Mouse (Mus musculus) liver, adult 2 months (tissue): Measurements from ENCODE around the gene Srsf1. TPM values are rescaled to one million over a fixed set of nuclear protein-coding genes. Genes with fewer than 3 reads are reported as not detected.

Experiments
- DNase-seq: peaks from one replicate; pipeline ENCODE4 v3.0.0-alpha.2; 2011; ENCODE audit warnings: low read depth, low spot score; ENCODE audit errors: extremely low read depth
- H3K27ac ChIP-seq: fragments of 200-500 bp; replicated peaks from 2 replicates; pipeline ENCODE4 v1.5.1; 2012; ENCODE audit warnings: low read depth, mild to moderate bottlenecking, control low read depth, inconsistent platforms, low read length; ENCODE audit not compliant: insufficient read depth
- H3K27me3 ChIP-seq: fragments of 200-500 bp; 2 replicates; pipeline ENCODE4 v1.6.1; 2012; ENCODE audit warnings: mild to moderate bottlenecking, moderate library complexity, low read length, inconsistent platforms; ENCODE audit not compliant: control insufficient read depth, insufficient read depth
- H3K36me3 ChIP-seq: fragments of 200-500 bp; 2 replicates; pipeline ENCODE4 v1.6.1; 2012; ENCODE audit warnings: low read length, inconsistent platforms; ENCODE audit not compliant: control insufficient read depth, insufficient read depth
- H3K4me1 ChIP-seq: fragments of 200-500 bp; 2 replicates; pipeline ENCODE4 v1.6.1; 2011; ENCODE audit warnings: low read length; ENCODE audit not compliant: control insufficient read depth, insufficient read depth
- H3K4me3 ChIP-seq: fragments of 200-500 bp; 2 replicates; pipeline ENCODE4 v1.5.1; 2011; ENCODE audit warnings: low read depth, mild to moderate bottlenecking, control low read depth, low read length, moderate library complexity; ENCODE audit not compliant: insufficient read depth
- H3K79me2 ChIP-seq: fragments of 200-500 bp; 2 replicates; pipeline ENCODE4 v1.6.1; 2012; ENCODE audit warnings: inconsistent platforms, mild to moderate bottlenecking, low read length, moderate library complexity; ENCODE audit not compliant: control insufficient read depth, insufficient read depth
- H3K9ac ChIP-seq: fragments of 200-500 bp; 2 replicates; pipeline ENCODE4 v1.6.1; 2012; ENCODE audit warnings: low read depth, mild to moderate bottlenecking, control low read depth, inconsistent platforms, low read length
- CTCF ChIP-seq: fragments of 200-500 bp; IDR thresholded peaks from 2 replicates; pipeline ENCODE4 v1.5.1; 2011; ENCODE audit warnings: low read depth, low read length, control low read depth
- POLR2A ChIP-seq: fragments of 200-500 bp; IDR thresholded peaks from 2 replicates; pipeline ENCODE4 v1.6.1; 2011; ENCODE audit warnings: low read length, control low read depth; ENCODE audit not compliant: insufficient read depth; ENCODE audit errors: extremely low read depth
- WGBS: fragments of 180-500 bp; shearing (Covaris S2); methylation state at CpG from one replicate; pipeline ENCODE4 v1.1.7; 2018; 5-methylcytosine and 5-hydroxymethylcytosine counted together
- polyA plus RNA-seq: library from polyadenylated mRNA; depleted of rRNA; stranded (reverse); fragments of >200 nt; gene quantifications from 2 replicates; pipeline ENCODE4 v1.2.3, GENCODE M21; 2012
- total RNA-seq: library from RNA; depleted of rRNA; stranded (reverse); fragments of >200 nt; gene quantifications from 2 replicates; pipeline ENCODE4 v1.2.3, GENCODE M21; 2014

Gene Srsf1
- total and polyA plus RNA-seq, 2 experiments = 44.1 to 84.0 TPM

- H3K79me2 ChIP-seq = no peaks in the 10 kb centered on the region
- no peak overlapping the region for H3K27ac ChIP-seq
- peak; percentile 80 for DNase-seq
- no peak overlapping the region for H3K4me3 ChIP-seq
- no peaks in the 10 kb centered on the region for H3K27me3 ChIP-seq
- H3K36me3 ChIP-seq = no peaks in the 10 kb centered on the region
- H3K9ac ChIP-seq = no peak overlapping the region
- 30% methylated on average over 2 of the region's 2 CpGs for WGBS
- TF ChIP-seq POLR2A (no peak), CTCF (peak; percentile 18; the same call in 1 of the 2 replicates)
- H3K4me1 ChIP-seq = peaks cover 2% of the 10 kb centered on the region
These were observed 14.9 kb downstream of the Srsf1 start for GRCm38 (mm10) chr11:88061892-88062625.

- Histone ChIP-seq H3K4me1 (peaks cover 2% of the 10 kb centered on the region), H3K27me3 (no peaks in the 10 kb centered on the region), H3K36me3 (no peaks in the 10 kb centered on the region), H3K27ac (no peak overlapping the region), H3K79me2 (peaks cover 10% of the 10 kb centered on the region), H3K9ac (no peak overlapping the region), H3K4me3 (no peak overlapping the region)
- no peak for DNase-seq
- TF ChIP-seq POLR2A = no peak
- no peak for TF ChIP-seq CTCF
These were observed 18.6 kb downstream of the Srsf1 start for GRCm38 (mm10) chr11:88065732-88066131.

GRCm38 (mm10) chr11:88067191-88067585 is 20.0 kb downstream of the Srsf1 start:
- peak; percentile 24 for DNase-seq
- WGBS = 1% methylated on average over 8 of the region's 8 CpGs
- H3K27ac ChIP-seq = peak overlapping the region; percentile 43; the same call in 1 of the 2 replicates

DNA sequence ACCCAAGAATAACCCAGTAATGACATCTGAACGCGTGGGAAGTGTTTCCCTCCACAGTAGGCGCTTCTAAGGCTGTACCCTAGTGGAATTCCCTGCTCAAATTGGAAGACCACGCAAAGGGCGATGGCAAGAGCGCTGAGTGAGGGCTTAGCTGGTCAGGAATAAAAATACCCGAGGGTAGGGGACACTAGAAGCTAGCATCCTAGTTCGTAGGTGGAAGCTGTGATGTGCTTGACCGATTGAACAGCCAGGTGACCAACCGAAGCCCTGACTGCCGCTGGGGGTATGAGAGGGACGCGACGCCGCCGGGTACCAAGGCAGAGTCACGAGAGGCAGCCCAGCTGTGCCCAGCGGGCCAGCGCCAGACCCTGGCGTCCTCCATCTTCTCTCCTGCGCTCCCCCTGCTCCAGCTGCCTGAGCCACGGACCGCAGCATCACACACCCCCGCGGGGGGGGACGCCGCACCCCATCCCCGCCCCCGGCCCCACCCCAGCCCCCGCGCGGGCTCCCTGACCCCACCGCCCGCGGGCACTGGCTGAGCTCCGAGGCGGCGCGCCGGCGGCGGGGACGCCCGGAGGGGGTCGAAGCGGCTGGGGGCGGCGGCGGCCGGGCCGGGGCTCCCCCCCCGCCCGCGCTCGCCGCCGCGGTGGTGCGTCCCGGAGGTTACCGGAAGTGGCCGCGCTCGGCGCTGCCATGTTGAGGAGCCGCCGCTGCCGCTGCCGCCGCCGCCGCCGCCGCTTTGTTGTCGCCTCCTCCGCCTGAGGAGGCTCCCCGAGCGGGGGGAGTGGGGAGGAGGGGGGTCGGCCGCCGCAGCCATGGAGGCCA is 20.6 kb downstream of the Srsf1 start, which contains the start of gene Vezf1:
Vezf1 (plus strand) TSS at position 694 of the 825 bp plus-strand sequence.
- DNase-seq = peak; percentile 42
- no peak for TF ChIP-seq CTCF
- TF ChIP-seq POLR2A = peak; percentile 53; the same call in 1 of the 2 replicates
- WGBS = under 1% methylated on average over 46 of the region's 81 CpGs
- Histone ChIP-seq H3K79me2 (peaks cover 17% of the 10 kb centered on the region), H3K9ac (peak within 1 kb of the TSS; percentile 92), H3K4me3 (peak within 1 kb of the TSS; percentile 90), H3K27ac (peak within 1 kb of the TSS; percentile 78), H3K27me3 (no peaks in the 10 kb centered on the region), H3K4me1 (peaks cover 2% of the 10 kb centered on the region; the same call in 1 of the 2 replicates), H3K36me3 (no peaks in the 10 kb centered on the region)

More at GRCm38 (mm10) chr11:88067191-88067585, 20.0 kb downstream of the Srsf1 start:
- Histone ChIP-seq H3K9ac (no peak overlapping the region), H3K36me3 (no peaks in the 10 kb centered on the region), H3K79me2 (peaks cover 17% of the 10 kb centered on the region), H3K4me3 (peak overlapping the region; percentile 90; the same call in 1 of the 2 replicates), H3K4me1 (peaks cover 2% of the 10 kb centered on the region; the same call in 1 of the 2 replicates), H3K27me3 (no peaks in the 10 kb centered on the region)
- TF ChIP-seq POLR2A (no peak), CTCF (no peak)

GRCm38 (mm10) chr11:88068411-88069245 is 21.5 kb downstream of the Srsf1 start:
- DNase-seq = peak; percentile 21
- H3K27ac ChIP-seq = peak overlapping the region; percentile 78
- no peaks in the 10 kb centered on the region for H3K27me3 ChIP-seq
- H3K9ac ChIP-seq = peak overlapping the region; percentile 92
- H3K4me3 ChIP-seq = peak overlapping the region; percentile 90
- WGBS = under 1% methylated on average over 82 of the region's 92 CpGs
- peaks cover 23% of the 10 kb centered on the region for H3K79me2 ChIP-seq
- H3K36me3 ChIP-seq = peaks cover 2% of the 10 kb centered on the region
- H3K4me1 ChIP-seq = peaks cover 4% of the 10 kb centered on the region; the same call in 1 of the 2 replicates
- TF ChIP-seq POLR2A = no peak
- TF ChIP-seq CTCF = no peak
